Mouse (Mus musculus): Measurements from ENCODE around the gene Kif9. TPM values are rescaled to one million over a fixed set of nuclear protein-coding genes. Genes with fewer than 3 reads are reported as not detected.

Kif9 gene
- total and polyA plus RNA-seq, 3 experiments = 0.54 to 0.72 TPM; not detected in 1

DNA sequence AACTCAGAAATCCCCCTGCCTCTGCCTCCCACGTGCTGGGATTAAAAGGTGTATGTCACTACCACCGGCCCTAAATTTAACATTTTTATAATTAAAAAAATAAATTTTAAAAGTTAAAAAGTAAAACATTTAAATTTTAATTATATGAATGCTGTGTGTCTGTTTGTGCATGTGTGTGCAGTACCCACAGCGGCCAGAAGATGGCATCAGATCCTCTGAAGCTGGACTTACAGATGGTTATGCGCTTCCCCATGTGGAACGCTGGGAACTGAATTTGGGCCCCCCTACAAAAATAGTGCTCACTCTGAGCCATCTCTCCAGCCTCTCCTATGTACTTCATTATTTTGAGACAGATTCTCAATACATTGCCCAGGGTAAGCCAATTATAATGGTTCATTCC lies 14.2 kb downstream of the Kif9 start:
- Histone ChIP-seq H3K9me3 (replicated peaks; ENCODE audit: insufficient read depth, low read length) (no peaks in the 10 kb centered on the region), H3K79me2 (ENCODE audit: control insufficient read depth, insufficient read depth, low read length, poor library complexity) (no peaks in the 10 kb centered on the region), H3K4me3 (ENCODE audit: control insufficient read depth in 1 of 2, insufficient read depth in 1 of 2, low read depth in 2 of 2, low read length in 2 of 2) (no peak overlapping the region), H3K27me3 (ENCODE audit: control insufficient read depth in 1 of 2, insufficient read depth in 2 of 2, low read length in 2 of 2) (no peaks in the 10 kb centered on the region), H3K4me1 (ENCODE audit: control insufficient read depth in 1 of 2, insufficient read depth in 2 of 2, low read length in 2 of 2) (no peaks in the 10 kb centered on the region), H3K9ac (ENCODE audit: control insufficient read depth, low read depth, low read length, poor library complexity, severe bottlenecking) (no peak overlapping the region), H3K27ac (ENCODE audit: control insufficient read depth, low read depth, low read length) (no peak overlapping the region), H3K36me3 (ENCODE audit: control insufficient read depth in 1 of 2, insufficient read depth in 2 of 2, low read length in 2 of 2) (no peaks in the 10 kb centered on the region)
- TF ChIP-seq RAD21 (IDR thresholded peaks at IDR 0.05; ENCODE audit: low read depth, low read length) = peak; percentile 75
- TF ChIP-seq GATA1 (IDR thresholded peaks at IDR 0.05; ENCODE audit: low read depth, low read length) = no peak
- no peak for TF ChIP-seq MEF2A (IDR thresholded peaks at IDR 0.05; ENCODE audit: extremely low read depth, insufficient replicate concordance, low read depth, low read length, poor library complexity, severe bottlenecking)
- TF ChIP-seq E2F4 (IDR thresholded peaks at IDR 0.05; ENCODE audit: borderline replicate concordance, low read depth, low read length) = no peak
- TF ChIP-seq POLR2A (IDR thresholded peaks at IDR 0.05; ENCODE audit: control insufficient read depth in 1 of 2, insufficient read depth in 1 of 2, low read depth in 1 of 2, low read length in 2 of 2, poor library complexity in 1 of 2) = no peak
- no peak for TF ChIP-seq HCFC1 (IDR thresholded peaks at IDR 0.05; ENCODE audit: low read depth, low read length)
- TF ChIP-seq TAL1 (IDR thresholded peaks at IDR 0.05; ENCODE audit: low read length) = no peak
- peak; percentile 53 to 79 (median 72); a peak in 5 of 6 replicates for TF ChIP-seq CTCF (IDR thresholded peaks at IDR 0.05 in 2 of 3, conservative IDR thresholded peaks at IDR 0.05 in 1 of 3; ENCODE audit: control insufficient read depth in 1 of 3, insufficient read depth in 1 of 3, low read depth in 2 of 3, low read length in 3 of 3, poor library complexity in 1 of 3, severe bottlenecking in 1 of 3)
- TF ChIP-seq USF1 (IDR thresholded peaks at IDR 0.05; ENCODE audit: low read depth, low read length) = no peak
- no peak for TF ChIP-seq SIN3A (IDR thresholded peaks at IDR 0.05; ENCODE audit: low read length)
- no peak for TF ChIP-seq UBTF (IDR thresholded peaks at IDR 0.05; ENCODE audit: borderline replicate concordance, insufficient read depth, low read depth, low read length)
- TF ChIP-seq SMC3 (IDR thresholded peaks at IDR 0.05; ENCODE audit: low read depth, low read length) = peak; percentile 78
- TF ChIP-seq POLR2AphosphoS5 (IDR thresholded peaks at IDR 0.05; ENCODE audit: borderline replicate concordance, low read depth, low read length) = no peak
- no peak for TF ChIP-seq EP300 (IDR thresholded peaks at IDR 0.05; ENCODE audit: low read depth in 1 of 2, low read length in 2 of 2)
- TF ChIP-seq NRF1 (IDR thresholded peaks at IDR 0.05; ENCODE audit: insufficient read depth, low read depth, low read length, poor library complexity, severe bottlenecking) = no peak
- no peak for TF ChIP-seq MAZ (IDR thresholded peaks at IDR 0.05; ENCODE audit: low read depth, low read length)
- TF ChIP-seq ZNF384 (IDR thresholded peaks at IDR 0.05; ENCODE audit: low read depth, low read length) = no peak
- TF ChIP-seq MXI1 (IDR thresholded peaks at IDR 0.05; ENCODE audit: low read depth, low read length) = no peak
- TF ChIP-seq GABPA (IDR thresholded peaks at IDR 0.05; ENCODE audit: low read depth, low read length) = no peak
- TF ChIP-seq MYC (IDR thresholded peaks at IDR 0.05; ENCODE audit: low read depth, low read length) = no peak
- no peak for TF ChIP-seq ETS1 (IDR thresholded peaks at IDR 0.05; ENCODE audit: low read depth, low read length)
- no peak for TF ChIP-seq NELFE (IDR thresholded peaks at IDR 0.05; ENCODE audit: low read depth, low read length)
- TF ChIP-seq CHD1 (IDR thresholded peaks at IDR 0.05; ENCODE audit: low read depth, low read length) = no peak
- no peak for TF ChIP-seq MYB (IDR thresholded peaks at IDR 0.05; ENCODE audit: low read depth, low read length)
- no peak for TF ChIP-seq CHD2 (IDR thresholded peaks at IDR 0.05; ENCODE audit: low read length)
- peak; percentile 61 for TF ChIP-seq ZC3H11A (IDR thresholded peaks at IDR 0.05; ENCODE audit: low read depth, low read length)
- TF ChIP-seq TBP (IDR thresholded peaks at IDR 0.05; ENCODE audit: low read depth, low read length) = no peak
- DNase-seq (ENCODE audit: low read depth, low spot score) = peak; percentile 68
